Mouse (Mus musculus): ENCODE data around the gene Rsad2. TPM values are rescaled to one million over a fixed set of nuclear protein-coding genes. Genes with fewer than 3 reads are reported as not detected.
"Not testable (repeated sequence)": the region's sequence is repeated elsewhere in the genome, so short reads cannot be mapped to it uniquely, and the experiment has no call there.

The Rsad2 gene
- total RNA-seq, 2 experiments from 2014 or later, result 0.92 to 1.4 TPM

- DNase-seq, result no peak
Measured at GRCm38 (mm10) chr12:26446377-26447045, 9.7 kb downstream of the Rsad2 start.

DNA sequence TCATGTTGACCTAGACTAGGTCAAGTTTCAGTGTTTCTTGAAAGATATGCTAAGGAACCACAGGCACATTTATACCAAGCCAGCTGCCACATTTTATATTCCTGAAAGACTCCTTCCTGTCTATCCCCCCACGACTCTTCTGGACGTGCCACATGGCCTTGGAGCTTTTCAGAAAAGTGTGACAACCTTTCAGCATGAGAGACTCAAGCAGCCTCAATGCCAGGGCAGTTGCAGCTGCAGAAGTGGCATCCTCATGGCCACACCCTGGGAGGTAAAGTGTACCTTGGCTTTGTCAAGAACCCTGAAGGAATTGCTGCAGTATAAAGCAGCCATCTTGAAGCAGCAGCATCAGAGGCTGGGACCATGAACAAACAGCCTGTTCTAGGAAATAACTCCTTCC lies 11.7 kb downstream of the Rsad2 start:
- DNase-seq, result no peak

DNA sequence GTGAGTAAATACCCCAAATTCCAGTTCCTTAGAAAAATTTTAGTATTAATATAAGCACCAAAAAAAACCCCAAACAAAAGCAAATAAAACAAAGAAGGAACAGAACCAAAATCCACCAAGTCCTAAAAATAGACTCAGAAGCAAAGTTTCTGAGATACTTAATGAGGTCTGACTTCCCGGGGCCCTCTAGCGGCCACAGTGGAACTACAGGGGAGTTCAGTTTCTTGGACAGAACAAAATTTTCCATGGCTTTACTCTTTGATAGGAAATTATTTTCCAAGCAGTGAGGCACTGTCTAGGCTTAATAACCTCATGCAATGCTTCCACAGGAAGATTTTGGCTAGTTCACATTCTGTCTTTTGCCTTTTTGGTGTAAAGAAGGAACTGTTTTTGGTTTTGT lies 12.2 kb downstream of the Rsad2 start:
- peak; percentile 87 for DNase-seq

DNA sequence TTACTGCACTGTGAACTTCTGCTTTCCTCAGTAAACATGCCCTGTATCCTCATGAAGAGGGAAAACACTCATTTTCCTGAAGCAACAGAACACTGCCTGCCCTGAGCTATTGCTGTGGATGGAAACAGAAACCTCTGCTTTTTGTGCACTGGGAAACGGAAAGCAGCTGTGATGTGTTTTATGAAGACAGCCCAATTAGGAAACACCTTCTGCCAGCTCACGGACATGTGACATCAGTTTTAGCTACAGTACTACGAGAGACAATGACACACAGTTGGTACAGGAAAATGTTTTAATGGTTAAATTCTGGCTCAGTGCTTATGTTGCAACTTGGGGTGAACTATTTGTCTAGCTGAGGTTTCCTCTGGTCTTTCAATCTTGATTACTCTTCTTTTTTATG lies 16.9 kb downstream of the Rsad2 start:
- no peak for DNase-seq

- no peak for DNase-seq
Measured at GRCm38 (mm10) chr12:26437950-26438349, 18.3 kb downstream of the Rsad2 start.

DNA sequence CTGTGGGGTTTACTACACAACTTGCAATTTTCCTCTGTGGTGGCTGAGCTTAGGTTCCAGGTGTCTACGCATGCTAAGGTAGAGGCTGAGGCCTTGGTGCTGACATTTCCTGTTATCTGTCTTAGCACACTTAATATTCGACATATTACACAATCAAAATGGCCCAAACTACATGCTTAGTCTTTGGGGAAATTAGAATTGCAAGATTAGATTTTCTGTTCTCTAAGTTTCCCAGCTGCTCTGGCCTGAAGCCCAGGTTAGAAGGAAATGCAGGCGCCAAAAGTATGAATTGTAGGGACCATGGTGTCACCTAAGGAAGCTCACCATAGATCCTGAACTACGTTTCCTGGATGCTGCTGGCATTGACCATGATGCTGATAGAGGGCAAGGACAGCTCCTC lies 19.9 kb downstream of the Rsad2 start:
- no peak for DNase-seq

DNA sequence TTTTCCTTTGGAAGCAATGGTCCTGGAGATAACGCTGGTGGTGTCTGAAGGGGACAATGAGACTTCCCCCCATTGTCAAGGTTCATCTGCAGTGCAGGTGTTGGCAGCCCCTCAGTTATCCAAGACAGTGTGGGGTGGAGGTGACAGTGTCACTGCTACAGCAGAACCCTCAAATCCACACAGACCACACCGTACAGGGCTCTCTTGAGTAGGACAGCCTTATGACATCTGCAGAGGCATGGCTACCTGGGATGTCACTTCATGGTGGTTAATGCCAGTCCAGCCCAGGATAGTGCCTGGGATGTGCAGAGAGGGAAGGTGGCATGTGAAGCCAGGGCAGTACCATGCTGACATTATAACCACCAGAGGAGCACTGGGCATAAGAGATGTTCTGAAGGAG lies 27.5 kb downstream of the Rsad2 start:
- not testable (repeated sequence) for DNase-seq

DNA sequence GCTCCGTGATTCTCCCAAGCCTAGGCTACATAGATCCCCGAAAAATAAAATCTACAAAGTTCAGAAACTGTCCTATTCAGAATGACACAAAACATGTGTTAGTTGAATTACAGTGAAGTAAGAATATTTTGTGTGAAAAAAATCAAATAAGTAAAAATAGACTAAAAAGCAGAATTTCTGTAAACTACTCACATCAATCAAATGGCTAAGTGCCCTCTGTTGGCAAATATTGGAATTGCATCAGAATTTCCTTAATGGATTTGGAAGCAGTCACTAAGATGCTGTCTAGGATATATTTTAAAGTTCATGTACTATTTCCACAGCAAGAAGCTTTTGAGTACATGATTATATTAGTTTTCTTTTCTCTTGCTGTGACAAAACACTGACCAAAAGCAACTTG lies 31.4 kb downstream of the Rsad2 start:
- DNase-seq, result no peak

DNA sequence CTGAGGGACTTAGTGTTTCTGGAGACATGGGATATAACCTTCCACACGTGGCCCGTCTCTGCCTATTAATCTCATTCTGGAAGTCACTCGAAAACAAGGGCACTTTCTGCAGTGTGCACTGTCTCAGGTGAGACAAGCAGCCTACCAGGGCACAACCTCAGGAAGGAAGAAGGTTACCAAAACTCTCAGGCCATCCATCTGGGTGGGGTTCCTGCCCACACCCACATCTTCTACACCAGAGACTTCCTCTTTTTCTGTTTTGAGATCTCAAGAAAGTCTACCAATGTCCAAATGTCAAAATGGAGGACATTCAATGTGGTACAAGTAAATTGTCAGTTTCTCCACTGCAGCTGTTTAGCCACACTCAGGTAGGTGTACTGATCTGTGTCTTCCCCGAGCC lies 37.9 kb downstream of the Rsad2 start:
- no peak for DNase-seq

- no peak for DNase-seq
Measured at GRCm38 (mm10) chr12:26416636-26417295, 39.5 kb downstream of the Rsad2 start.

DNA sequence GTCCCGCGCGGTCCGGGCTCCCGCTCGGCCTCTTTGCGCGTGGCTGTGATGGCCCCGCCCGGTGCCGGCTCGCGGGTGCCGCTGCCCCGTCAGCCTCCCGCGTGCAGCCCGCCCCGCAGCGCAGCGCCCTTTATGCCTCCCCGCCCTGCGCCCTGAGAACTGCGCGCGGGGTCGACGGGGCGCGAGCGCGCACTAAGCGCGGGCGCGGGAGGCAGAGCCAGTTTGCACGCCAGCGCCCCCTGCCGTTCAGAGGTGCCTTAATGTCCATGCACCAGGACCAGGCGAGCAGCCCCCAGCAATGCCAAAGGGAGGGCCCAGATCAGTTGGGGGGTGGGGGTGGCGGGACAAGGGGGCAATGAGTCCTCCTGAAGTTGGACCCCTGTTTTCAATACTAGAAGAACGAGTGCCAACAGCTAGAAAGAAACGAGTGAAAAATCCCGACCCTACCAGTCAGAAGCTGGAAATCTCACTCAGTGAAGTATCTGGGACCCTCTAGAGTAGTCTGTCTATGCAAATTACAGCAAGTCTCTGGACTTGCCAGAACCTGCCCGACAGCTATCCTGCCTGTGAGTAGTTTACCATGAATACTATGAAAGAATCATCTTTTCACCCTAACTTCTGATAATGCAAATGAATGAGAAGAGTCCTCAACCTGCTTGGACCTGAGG lies 41.0 kb downstream of the Rsad2 start, which contains the start of gene Rnf144a:
TSS of gene Rnf144a (minus strand) at position 151 of the 668 bp plus-strand sequence.
- peak; percentile 98 for DNase-seq

DNA sequence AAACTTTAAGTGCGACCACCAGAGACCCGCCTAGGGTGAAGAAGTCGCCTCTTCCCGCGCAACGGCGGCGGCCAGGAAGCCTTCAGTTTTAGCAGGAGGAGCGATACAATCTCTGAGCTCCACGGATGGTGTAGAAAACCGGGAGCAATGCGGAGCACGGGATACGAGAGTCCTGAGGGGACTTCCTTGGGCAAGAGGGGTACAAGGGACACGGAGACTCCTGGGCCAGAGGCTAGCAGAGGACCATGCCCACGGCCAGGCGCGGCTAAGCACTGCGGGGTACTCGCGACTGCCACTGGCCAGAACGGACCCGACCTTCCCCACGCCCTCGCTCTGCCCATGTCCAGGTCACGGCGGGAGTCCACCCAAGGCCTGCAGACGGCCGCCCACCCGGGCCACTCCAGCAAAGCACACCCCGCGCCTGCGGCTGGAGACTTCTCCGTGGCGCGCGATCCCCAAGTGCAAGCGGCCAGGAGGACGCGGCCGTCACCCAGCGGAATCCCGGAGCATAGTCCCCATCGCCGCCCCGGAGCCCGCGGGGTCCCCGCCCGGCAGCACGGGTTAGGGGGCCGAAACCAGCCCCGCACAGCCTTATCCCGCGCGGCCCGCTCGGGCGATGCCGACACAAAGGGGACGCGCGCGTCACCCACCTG lies 41.7 kb downstream of the Rsad2 start:
- peak; percentile 50 for DNase-seq

DNA sequence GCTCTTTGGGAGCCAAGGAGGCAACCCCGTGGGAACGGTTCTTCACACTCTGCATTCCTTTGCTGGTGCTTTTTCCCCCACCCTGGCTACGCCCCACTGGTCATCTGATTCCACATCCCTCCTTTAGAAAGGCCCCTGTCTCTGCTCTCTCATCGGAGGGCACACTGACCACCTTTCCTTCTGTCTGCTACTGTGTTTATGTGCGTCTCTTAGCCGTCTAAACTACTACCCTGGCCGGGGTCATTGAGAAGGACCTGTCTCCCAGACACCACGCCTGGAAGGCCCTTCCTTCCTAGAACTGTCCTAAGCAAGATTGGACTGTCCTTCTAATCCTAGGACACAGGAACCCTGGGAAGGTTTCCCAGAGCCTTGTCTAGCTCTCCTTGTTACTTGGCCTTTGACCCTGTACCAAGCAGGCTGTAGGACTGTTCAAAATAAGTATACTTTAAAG lies 42.3 kb downstream of the Rsad2 start:
- no peak for DNase-seq

GRCm38 (mm10) chr12:26412802-26413201 lies 43.5 kb downstream of the Rsad2 start:
- peak; percentile 55 for DNase-seq

DNA sequence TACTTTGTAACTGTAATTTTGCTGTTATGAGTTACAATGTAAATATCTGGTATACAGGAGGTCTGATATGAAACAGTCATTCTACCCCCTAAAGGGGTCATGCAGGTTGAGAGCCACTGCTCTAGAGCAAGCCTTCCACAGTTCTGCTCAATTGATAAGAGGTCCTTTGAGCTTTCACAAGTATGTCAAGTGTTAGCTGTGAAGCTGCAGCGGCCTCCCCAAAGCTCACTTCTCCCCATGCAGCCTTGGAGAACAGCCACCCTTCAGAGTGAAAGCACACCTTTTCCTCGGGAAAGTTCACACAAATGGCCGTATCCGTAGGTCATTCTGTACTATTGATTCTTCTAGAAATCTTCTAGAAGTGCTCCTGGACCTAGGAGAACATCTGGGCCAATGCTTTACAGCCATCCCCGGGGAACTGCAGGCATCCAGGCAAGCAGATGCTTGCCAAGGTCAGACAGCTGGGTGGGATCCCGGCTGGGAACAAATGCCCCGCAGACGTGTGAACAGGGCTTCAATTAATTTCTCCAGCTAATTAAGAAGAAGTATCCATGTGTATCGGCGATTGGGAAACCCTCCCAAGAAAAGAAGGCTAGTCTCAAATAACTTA lies 44.3 kb downstream of the Rsad2 start:
- no peak for DNase-seq

DNA sequence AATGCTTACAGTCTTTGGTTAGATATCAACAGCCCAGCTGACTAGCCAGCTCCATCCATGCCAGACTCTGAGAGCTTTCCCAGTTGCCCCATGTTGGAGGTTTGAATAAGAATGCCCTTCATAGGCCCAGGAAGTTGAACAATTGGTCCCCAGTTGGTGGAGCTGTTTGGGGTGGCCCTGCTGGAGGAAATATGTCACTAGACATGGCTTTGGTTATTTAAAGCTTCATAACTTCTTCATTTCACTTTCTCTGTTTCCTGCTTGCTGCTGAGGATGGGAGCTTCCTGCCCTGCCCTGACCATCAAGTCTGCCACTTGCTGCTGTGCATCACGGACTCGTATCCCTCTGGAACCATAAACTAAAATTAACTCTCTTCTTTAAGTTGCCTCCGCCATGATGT lies 45.8 kb downstream of the Rsad2 start:
- DNase-seq, result no peak

GRCm38 (mm10) chr12:26408707-26409106 lies 47.5 kb downstream of the Rsad2 start:
- no peak for DNase-seq

DNA sequence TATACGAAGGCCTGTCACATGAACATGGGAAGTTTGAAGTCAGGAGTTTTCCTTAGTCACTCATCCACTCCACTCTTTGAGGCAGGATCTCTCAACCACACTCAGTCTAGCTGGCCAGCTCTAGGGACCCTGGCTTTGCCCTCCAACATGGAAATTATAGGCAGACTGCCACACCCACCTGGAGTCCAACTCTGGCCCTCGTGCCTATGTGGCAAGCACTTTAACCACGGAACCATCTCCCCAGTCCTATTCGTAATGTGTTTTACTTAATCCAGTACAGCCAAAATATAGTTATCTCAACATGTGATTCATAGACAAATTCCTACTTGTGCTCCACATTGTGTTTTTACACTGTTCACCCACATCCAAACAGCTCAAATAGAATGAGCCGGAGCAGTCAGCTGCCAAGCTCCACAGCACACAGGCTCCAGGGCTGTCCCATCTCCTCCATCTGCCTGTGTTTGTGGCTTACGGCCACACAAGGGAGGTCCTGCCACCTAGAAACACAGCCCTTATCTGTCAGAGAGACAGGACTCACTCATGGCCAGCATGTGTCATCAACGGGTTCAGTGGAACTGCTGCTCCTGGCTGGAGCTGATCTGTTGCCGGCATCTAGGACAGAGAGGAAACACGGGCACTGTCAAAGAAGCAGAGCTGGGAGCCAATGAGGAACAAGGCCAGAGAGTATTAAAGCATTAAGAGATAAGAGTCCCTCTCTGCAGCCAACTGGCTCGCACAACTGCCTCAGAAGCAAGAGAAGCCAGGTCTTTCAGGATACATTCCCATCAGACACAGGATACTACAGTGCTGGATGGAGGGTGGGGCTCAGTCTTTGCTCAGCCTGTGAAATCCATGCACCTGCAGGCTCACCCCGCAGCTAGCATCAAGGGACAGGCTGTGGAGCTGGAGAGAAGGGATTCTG lies 51.2 kb downstream of the Rsad2 start:
- no peak for DNase-seq

DNA sequence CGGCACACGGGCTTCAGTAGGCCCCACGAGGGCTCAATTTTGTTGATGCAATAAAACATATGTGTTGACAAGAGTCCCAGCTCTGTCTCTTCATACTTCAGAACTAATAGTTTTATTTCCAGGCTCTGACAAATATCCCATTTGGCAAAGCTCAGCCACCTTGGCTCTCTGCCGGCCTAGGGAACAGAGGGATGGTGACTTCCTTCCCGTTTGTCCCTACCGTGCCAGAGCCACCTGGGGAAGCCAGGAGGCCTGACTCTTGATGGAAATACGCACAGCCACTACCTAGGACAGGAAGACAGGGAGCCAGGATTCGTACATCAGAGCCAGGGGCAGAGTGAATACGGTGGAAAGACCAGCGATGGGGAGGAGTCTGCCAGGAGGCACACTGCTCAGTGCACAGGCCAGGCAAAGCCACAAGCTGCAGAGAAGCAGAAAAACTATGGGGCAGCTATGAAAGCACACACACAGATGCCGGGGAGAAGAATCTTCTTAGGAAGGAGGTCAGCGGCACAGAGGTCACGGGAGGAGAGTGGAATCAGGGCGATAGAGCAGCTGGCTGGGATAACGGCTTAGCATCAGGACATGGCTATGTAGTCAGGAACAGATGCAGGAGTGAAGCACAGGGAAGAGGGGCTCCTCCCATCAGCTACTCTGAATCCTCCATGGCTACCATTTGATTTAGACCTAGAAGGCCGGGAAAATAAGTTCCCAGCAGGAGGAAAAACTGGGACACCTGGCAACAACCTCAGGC lies 52.7 kb downstream of the Rsad2 start:
- DNase-seq, result peak; percentile 72

DNA sequence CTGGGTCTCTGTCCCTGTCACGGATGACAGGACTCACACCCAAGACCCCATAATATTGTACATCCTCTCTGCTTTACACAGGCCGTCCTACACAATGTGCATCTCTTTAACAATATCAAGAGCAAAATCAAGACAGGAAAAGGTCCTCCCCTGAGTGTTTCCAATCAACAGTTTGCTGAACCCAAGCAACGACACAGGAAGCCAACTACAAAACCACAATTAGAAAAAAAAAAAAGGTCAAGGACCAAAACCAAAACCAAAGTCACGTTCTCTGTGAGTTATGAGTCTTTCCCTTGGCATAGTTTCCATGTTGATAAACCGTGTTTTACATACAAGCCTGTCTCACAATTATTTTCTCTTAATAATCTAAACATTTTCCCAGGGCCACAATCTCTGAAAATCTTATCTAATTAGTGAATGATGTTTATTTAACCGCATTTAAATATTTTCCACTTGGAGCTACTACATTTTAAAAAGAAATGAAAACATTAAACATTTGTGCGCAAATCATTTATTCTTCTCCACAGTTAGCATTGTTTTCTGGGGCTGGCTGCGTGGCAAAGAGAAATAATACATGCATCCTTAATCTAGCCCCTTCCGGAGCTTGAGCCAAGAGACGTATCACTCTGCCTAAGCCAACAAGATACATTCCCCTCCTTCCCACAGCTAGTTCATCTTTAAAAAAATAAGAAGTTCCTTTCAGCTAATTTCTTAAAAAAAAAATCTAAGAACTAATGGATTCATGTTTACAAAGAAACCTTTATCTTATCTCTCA lies 54.4 kb downstream of the Rsad2 start:
- DNase-seq, result no peak
